Mouse (Mus musculus) bone marrow macrophage, adult 2 months (primary cell): Measurements from ENCODE around the gene Herc1.

ENCODE experiments used
- CTCF ChIP-seq: IDR thresholded peaks from 2 replicates; pipeline ENCODE4 v1.5.1; 2012; ENCODE audit warnings: low read depth, mild to moderate bottlenecking, low read length, moderate library complexity
- POLR2A ChIP-seq: IDR thresholded peaks from 2 replicates; pipeline ENCODE4 v1.6.1; 2012; ENCODE audit warnings: mild to moderate bottlenecking, low read depth, low read length, borderline replicate concordance

GRCm38 (mm10) chr9:66517746-66518145 lies 167.5 kb downstream of the Herc1 start:
- TF ChIP-seq CTCF (no peak), POLR2A (no peak)
